Mouse (Mus musculus): Measurements from ENCODE around the gene Greb1. TPM values are rescaled to one million over a fixed set of nuclear protein-coding genes. Genes with fewer than 3 reads are reported as not detected.
A peak's percentile ranks its signal among the peaks of the same experiment; 100 is the strongest.

Greb1 gene
- polyA plus RNA-seq, 1 experiment from 2014 or later = 5.0 TPM

- Histone ChIP-seq H3K27ac (replicated peaks; ENCODE audit: low read depth, low read length) (no peak overlapping the region), H3K36me3 (replicated peaks; ENCODE audit: control insufficient read depth, insufficient read depth, low read depth, low read length) (no peaks in the 10 kb centered on the region), H3K27me3 (ENCODE audit: control insufficient read depth, insufficient read depth, low read length) (no peaks in the 10 kb centered on the region), H3K9me3 (replicated peaks; ENCODE audit: control insufficient read depth, low read length) (no peaks in the 10 kb centered on the region), H3K4me1 (ENCODE audit: control insufficient read depth, insufficient read depth, low read length) (no peaks in the 10 kb centered on the region; the same call in 1 of the 2 replicates), H3K9ac (replicated peaks; ENCODE audit: low read length) (no peak overlapping the region), H3K4me2 (ENCODE audit: low read depth, low read length) (no peak overlapping the region), H3K4me3 (ENCODE audit: low read depth, low read length) (no peak overlapping the region)
- peak; percentile 9 for DNase-seq (ENCODE audit: low spot score)
- WGBS = 47% methylated on average over 11 of the region's 11 CpGs
- 0 out of 2 replicates have a peak, but pooled peaks have one; percentile 22 for ATAC-seq (replicated peaks; ENCODE audit: insufficient number of reproducible peaks, low FRiP score, low TSS enrichment, low read depth)
Observed at GRCm38 (mm10) chr12:16731121-16731741, 69.5 kb downstream of the Greb1 start.

- Histone ChIP-seq H3K4me3 (ENCODE audit: low read depth, low read length) (no peak overlapping the region), H3K36me3 (replicated peaks; ENCODE audit: control insufficient read depth, insufficient read depth, low read depth, low read length) (no peaks in the 10 kb centered on the region), H3K9me3 (replicated peaks; ENCODE audit: control insufficient read depth, low read length) (no peaks in the 10 kb centered on the region), H3K27me3 (ENCODE audit: control insufficient read depth, insufficient read depth, low read length) (no peaks in the 10 kb centered on the region), H3K9ac (replicated peaks; ENCODE audit: low read length) (no peak overlapping the region), H3K4me2 (ENCODE audit: low read depth, low read length) (no peak overlapping the region), H3K4me1 (ENCODE audit: control insufficient read depth, insufficient read depth, low read length) (no peaks in the 10 kb centered on the region; the same call in 1 of the 2 replicates), H3K27ac (replicated peaks; ENCODE audit: low read depth, low read length) (no peak overlapping the region)
- whole genome bisulfite sequencing = 89% methylated on average over 11 of the region's 11 CpGs
- no peak for DNase-seq (ENCODE audit: low spot score)
- ATAC-seq (replicated peaks; ENCODE audit: insufficient number of reproducible peaks, low FRiP score, low TSS enrichment, low read depth) = no peak
Observed at GRCm38 (mm10) chr12:16730196-16730595, 70.5 kb downstream of the Greb1 start.

- Histone ChIP-seq H3K4me1 (ENCODE audit: control insufficient read depth, insufficient read depth, low read length) (no peaks in the 10 kb centered on the region; the same call in 1 of the 2 replicates), H3K36me3 (replicated peaks; ENCODE audit: control insufficient read depth, insufficient read depth, low read depth, low read length) (no peaks in the 10 kb centered on the region), H3K27ac (replicated peaks; ENCODE audit: low read depth, low read length) (no peak overlapping the region), H3K9ac (replicated peaks; ENCODE audit: low read length) (no peak overlapping the region), H3K4me3 (ENCODE audit: low read depth, low read length) (no peak overlapping the region), H3K27me3 (ENCODE audit: control insufficient read depth, insufficient read depth, low read length) (no peaks in the 10 kb centered on the region), H3K9me3 (replicated peaks; ENCODE audit: control insufficient read depth, low read length) (no peaks in the 10 kb centered on the region), H3K4me2 (ENCODE audit: low read depth, low read length) (no peak overlapping the region)
- DNase-seq (ENCODE audit: low spot score) (no peak), ATAC-seq (replicated peaks; ENCODE audit: insufficient number of reproducible peaks, low FRiP score, low TSS enrichment, low read depth) (no peak)
- WGBS = 88% methylated on average over 5 of the region's 5 CpGs
Observed at GRCm38 (mm10) chr12:16728221-16728620, 72.5 kb downstream of the Greb1 start.

- no peak overlapping the region for H3K4me2 ChIP-seq (ENCODE audit: low read depth, low read length)
- ATAC-seq (replicated peaks; ENCODE audit: insufficient number of reproducible peaks, low FRiP score, low TSS enrichment, low read depth) (no peak), DNase-seq (ENCODE audit: low spot score) (no peak)
- H3K27me3 ChIP-seq (ENCODE audit: control insufficient read depth, insufficient read depth, low read length) = no peaks in the 10 kb centered on the region
- H3K4me1 ChIP-seq (ENCODE audit: control insufficient read depth, insufficient read depth, low read length) = no peaks in the 10 kb centered on the region; the same call in 1 of the 2 replicates
- H3K27ac ChIP-seq (replicated peaks; ENCODE audit: low read depth, low read length) = no peak overlapping the region
- H3K9me3 ChIP-seq (replicated peaks; ENCODE audit: control insufficient read depth, low read length) = no peaks in the 10 kb centered on the region
- H3K36me3 ChIP-seq (replicated peaks; ENCODE audit: control insufficient read depth, insufficient read depth, low read depth, low read length) = no peaks in the 10 kb centered on the region
- 82% methylated on average over 3 of the region's 3 CpGs for WGBS
- no peak overlapping the region for H3K9ac ChIP-seq (replicated peaks; ENCODE audit: low read length)
- no peak overlapping the region for H3K4me3 ChIP-seq (ENCODE audit: low read depth, low read length)
Observed at GRCm38 (mm10) chr12:16726229-16726628, 74.5 kb downstream of the Greb1 start.

GRCm38 (mm10) chr12:16723601-16724000 lies 77.1 kb downstream of the Greb1 start:
- Histone ChIP-seq H3K4me1 (ENCODE audit: control insufficient read depth, insufficient read depth, low read length) (no peaks in the 10 kb centered on the region; the same call in 1 of the 2 replicates), H3K9me3 (replicated peaks; ENCODE audit: control insufficient read depth, low read length) (no peaks in the 10 kb centered on the region), H3K36me3 (replicated peaks; ENCODE audit: control insufficient read depth, insufficient read depth, low read depth, low read length) (no peaks in the 10 kb centered on the region), H3K4me2 (ENCODE audit: low read depth, low read length) (no peak overlapping the region), H3K27ac (replicated peaks; ENCODE audit: low read depth, low read length) (no peak overlapping the region), H3K4me3 (ENCODE audit: low read depth, low read length) (no peak overlapping the region), H3K27me3 (ENCODE audit: control insufficient read depth, insufficient read depth, low read length) (no peaks in the 10 kb centered on the region), H3K9ac (replicated peaks; ENCODE audit: low read length) (no peak overlapping the region)
- DNase-seq (ENCODE audit: low spot score) (peak; percentile 55), ATAC-seq (replicated peaks; ENCODE audit: insufficient number of reproducible peaks, low FRiP score, low TSS enrichment, low read depth) (no peak)
- WGBS = 21% methylated on average over 3 of the region's 3 CpGs

- Histone ChIP-seq H3K36me3 (replicated peaks; ENCODE audit: control insufficient read depth, insufficient read depth, low read depth, low read length) (no peaks in the 10 kb centered on the region), H3K9me3 (replicated peaks; ENCODE audit: control insufficient read depth, low read length) (no peaks in the 10 kb centered on the region), H3K27me3 (ENCODE audit: control insufficient read depth, insufficient read depth, low read length) (no peaks in the 10 kb centered on the region), H3K9ac (replicated peaks; ENCODE audit: low read length) (no peak overlapping the region), H3K4me2 (ENCODE audit: low read depth, low read length) (no peak overlapping the region), H3K4me3 (ENCODE audit: low read depth, low read length) (no peak overlapping the region), H3K4me1 (ENCODE audit: control insufficient read depth, insufficient read depth, low read length) (no peaks in the 10 kb centered on the region; the same call in 1 of the 2 replicates), H3K27ac (replicated peaks; ENCODE audit: low read depth, low read length) (no peak overlapping the region)
- ATAC-seq (replicated peaks; ENCODE audit: insufficient number of reproducible peaks, low FRiP score, low TSS enrichment, low read depth) (0 out of 2 replicates have a peak, but pooled peaks have one; percentile 46), DNase-seq (ENCODE audit: low spot score) (peak; percentile 88)
- WGBS = 45% methylated on average over 8 of the region's 8 CpGs
Observed at GRCm38 (mm10) chr12:16718660-16719315, 81.9 kb downstream of the Greb1 start.

- H3K36me3 ChIP-seq (replicated peaks; ENCODE audit: control insufficient read depth, insufficient read depth, low read depth, low read length) = no peaks in the 10 kb centered on the region
- no peaks in the 10 kb centered on the region for H3K9me3 ChIP-seq (replicated peaks; ENCODE audit: control insufficient read depth, low read length)
- DNase-seq (ENCODE audit: low spot score) (peak; percentile 57), ATAC-seq (replicated peaks; ENCODE audit: insufficient number of reproducible peaks, low FRiP score, low TSS enrichment, low read depth) (no peak)
- no peaks in the 10 kb centered on the region for H3K4me1 ChIP-seq (ENCODE audit: control insufficient read depth, insufficient read depth, low read length)
- 56% methylated on average over 1 of the region's 1 CpGs for WGBS
- H3K4me3 ChIP-seq (ENCODE audit: low read depth, low read length) = no peak overlapping the region
- no peak overlapping the region for H3K9ac ChIP-seq (replicated peaks; ENCODE audit: low read length)
- H3K27ac ChIP-seq (replicated peaks; ENCODE audit: low read depth, low read length) = no peak overlapping the region
- no peak overlapping the region for H3K4me2 ChIP-seq (ENCODE audit: low read depth, low read length)
- H3K27me3 ChIP-seq (ENCODE audit: control insufficient read depth, insufficient read depth, low read length) = no peaks in the 10 kb centered on the region
Observed at GRCm38 (mm10) chr12:16717653-16718052, 83.0 kb downstream of the Greb1 start.

GRCm38 (mm10) chr12:16714616-16715015 lies 86.1 kb downstream of the Greb1 start:
- DNase-seq (ENCODE audit: low spot score) (no peak), ATAC-seq (replicated peaks; ENCODE audit: insufficient number of reproducible peaks, low FRiP score, low TSS enrichment, low read depth) (no peak)
- WGBS = 81% methylated on average over 10 of the region's 10 CpGs
- Histone ChIP-seq H3K36me3 (replicated peaks; ENCODE audit: control insufficient read depth, insufficient read depth, low read depth, low read length) (no peaks in the 10 kb centered on the region), H3K27me3 (ENCODE audit: control insufficient read depth, insufficient read depth, low read length) (no peaks in the 10 kb centered on the region), H3K9me3 (replicated peaks; ENCODE audit: control insufficient read depth, low read length) (no peaks in the 10 kb centered on the region), H3K9ac (replicated peaks; ENCODE audit: low read length) (no peak overlapping the region), H3K4me2 (ENCODE audit: low read depth, low read length) (no peak overlapping the region), H3K27ac (replicated peaks; ENCODE audit: low read depth, low read length) (no peak overlapping the region), H3K4me3 (ENCODE audit: low read depth, low read length) (no peak overlapping the region), H3K4me1 (ENCODE audit: control insufficient read depth, insufficient read depth, low read length) (no peaks in the 10 kb centered on the region)

Measured in embryonic facial prominence, embryonic 11.5 days (tissue).